Mouse (Mus musculus): ENCODE measurements around the gene Gm14214. TPM values are rescaled to one million over a fixed set of nuclear protein-coding genes. Genes with fewer than 3 reads are reported as not detected.

The Gm14214 gene
- polyA plus RNA-seq, 1 experiment from 2014 or later = not detected

- DNase-seq (ENCODE audit: low spot score) (no peak), ATAC-seq (ENCODE audit: low FRiP score) (no peak)
- Histone ChIP-seq H3K27me3 (ENCODE audit: control insufficient read depth, insufficient read depth, low read length) (no peaks in the 10 kb centered on the region), H3K36me3 (replicated peaks; ENCODE audit: control insufficient read depth, insufficient read depth) (no peaks in the 10 kb centered on the region), H3K4me3 (replicated peaks; ENCODE audit: low read length) (no peak overlapping the region), H3K4me1 (replicated peaks; ENCODE audit: control insufficient read depth, insufficient read depth, low read length) (peaks cover 27% of the 10 kb centered on the region; the same call in 1 of the 2 replicates), H3K9me3 (ENCODE audit: control insufficient read depth, low read length) (no peaks in the 10 kb centered on the region), H3K27ac (no peak overlapping the region), H3K9ac (no peak overlapping the region), H3K4me2 (replicated peaks) (no peak overlapping the region)
- WGBS = 45% methylated on average over 17 of the region's 17 CpGs
Observed at GRCm38 (mm10) chr2:154782856-154783650, 13.2 kb upstream of the Gm14214 start.

DNA sequence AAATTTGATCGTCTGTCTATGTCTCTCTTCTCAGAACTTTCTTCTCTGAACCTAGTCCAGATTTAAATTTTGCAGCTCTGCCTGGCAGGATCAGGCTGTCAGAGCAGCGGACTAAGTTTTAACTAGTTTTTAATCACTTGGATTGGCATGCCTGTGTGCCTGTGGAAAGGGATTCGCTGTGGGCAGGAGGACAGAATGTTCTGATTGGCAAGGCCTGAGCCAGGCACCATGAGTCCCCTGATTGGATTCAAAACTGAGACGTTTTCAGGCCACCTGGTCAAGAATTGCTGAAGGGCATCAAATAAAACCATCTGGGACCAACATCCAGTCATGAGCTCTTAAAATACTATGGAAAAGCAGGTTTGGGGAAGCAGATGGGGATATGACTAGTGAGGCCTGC is 12.5 kb upstream of the Gm14214 start:
- ATAC-seq (ENCODE audit: low FRiP score) (no peak), DNase-seq (ENCODE audit: low spot score) (no peak)
- WGBS = 75% methylated on average over 4 of the region's 4 CpGs
- Histone ChIP-seq H3K36me3 (replicated peaks; ENCODE audit: control insufficient read depth, insufficient read depth) (no peaks in the 10 kb centered on the region), H3K27me3 (ENCODE audit: control insufficient read depth, insufficient read depth, low read length) (no peaks in the 10 kb centered on the region), H3K4me3 (replicated peaks; ENCODE audit: low read length) (no peak overlapping the region), H3K9me3 (ENCODE audit: control insufficient read depth, low read length) (no peaks in the 10 kb centered on the region), H3K27ac (no peak overlapping the region), H3K9ac (no peak overlapping the region), H3K4me2 (replicated peaks) (no peak overlapping the region), H3K4me1 (replicated peaks; ENCODE audit: control insufficient read depth, insufficient read depth, low read length) (peaks cover 27% of the 10 kb centered on the region; the same call in 1 of the 2 replicates)

DNA sequence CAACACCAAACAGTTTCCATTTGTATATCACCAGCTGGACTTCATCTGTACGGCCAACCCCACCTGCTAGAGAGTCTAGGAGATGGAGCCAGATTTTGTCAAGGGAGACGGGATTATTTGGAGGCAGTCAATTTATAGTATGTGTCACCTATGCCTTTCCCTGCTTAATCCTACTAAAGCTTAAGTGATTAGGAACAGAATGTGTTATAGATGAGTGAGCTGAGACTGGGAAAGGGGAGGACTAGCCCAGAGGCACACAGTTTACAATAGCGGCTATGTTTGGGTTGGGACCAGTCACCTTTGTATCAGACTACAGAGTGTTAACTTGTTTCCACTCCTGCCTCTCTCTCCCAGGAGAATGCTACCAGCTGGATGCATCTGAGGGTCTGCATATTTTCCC is 9.8 kb upstream of the Gm14214 start:
- WGBS = 83% methylated on average over 3 of the region's 3 CpGs
- peaks cover 10% of the 10 kb centered on the region; the same call in 1 of the 2 replicates for H3K4me1 ChIP-seq (replicated peaks; ENCODE audit: control insufficient read depth, insufficient read depth, low read length)
- no peak overlapping the region for H3K4me3 ChIP-seq (replicated peaks; ENCODE audit: low read length)
- no peaks in the 10 kb centered on the region for H3K27me3 ChIP-seq (ENCODE audit: control insufficient read depth, insufficient read depth, low read length)
- H3K9ac ChIP-seq = no peak overlapping the region
- no peaks in the 10 kb centered on the region for H3K9me3 ChIP-seq (ENCODE audit: control insufficient read depth, low read length)
- no peak for ATAC-seq (ENCODE audit: low FRiP score)
- no peak for DNase-seq (ENCODE audit: low spot score)
- no peaks in the 10 kb centered on the region for H3K36me3 ChIP-seq (replicated peaks; ENCODE audit: control insufficient read depth, insufficient read depth)
- no peak overlapping the region for H3K27ac ChIP-seq
- H3K4me2 ChIP-seq (replicated peaks) = no peak overlapping the region

DNA sequence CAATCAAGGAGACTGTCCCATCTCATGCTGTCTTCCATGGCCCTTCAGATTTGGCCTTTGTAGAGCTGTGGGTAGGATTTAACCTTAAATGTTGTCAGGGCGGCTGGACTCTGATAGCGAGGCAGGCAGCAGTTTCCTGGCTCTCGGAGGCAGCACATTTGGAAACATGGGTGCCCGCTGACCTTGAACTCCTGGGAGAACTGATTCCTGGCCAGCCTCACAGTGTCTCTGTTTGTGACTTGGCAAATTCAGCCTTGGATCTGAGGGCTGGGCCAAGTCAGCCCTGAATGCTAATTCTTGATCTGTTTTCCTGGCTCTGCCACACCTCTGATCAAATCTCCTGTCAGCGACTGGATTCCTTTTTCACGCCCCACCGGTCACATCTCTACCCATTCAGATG is 6.7 kb upstream of the Gm14214 start:
- Histone ChIP-seq H3K4me2 (replicated peaks) (no peak overlapping the region), H3K9me3 (ENCODE audit: control insufficient read depth, low read length) (no peaks in the 10 kb centered on the region), H3K4me3 (replicated peaks; ENCODE audit: low read length) (no peak overlapping the region), H3K36me3 (replicated peaks; ENCODE audit: control insufficient read depth, insufficient read depth) (no peaks in the 10 kb centered on the region), H3K9ac (no peak overlapping the region), H3K27me3 (ENCODE audit: control insufficient read depth, insufficient read depth, low read length) (no peaks in the 10 kb centered on the region), H3K27ac (no peak overlapping the region), H3K4me1 (replicated peaks; ENCODE audit: control insufficient read depth, insufficient read depth, low read length) (no peaks in the 10 kb centered on the region)
- ATAC-seq (ENCODE audit: low FRiP score) (no peak), DNase-seq (ENCODE audit: low spot score) (no peak)
- 76% methylated on average over 7 of the region's 7 CpGs for WGBS

- Histone ChIP-seq H3K4me3 (replicated peaks; ENCODE audit: low read length) (no peak overlapping the region), H3K9me3 (ENCODE audit: control insufficient read depth, low read length) (no peaks in the 10 kb centered on the region), H3K4me1 (replicated peaks; ENCODE audit: control insufficient read depth, insufficient read depth, low read length) (no peaks in the 10 kb centered on the region), H3K27me3 (ENCODE audit: control insufficient read depth, insufficient read depth, low read length) (no peaks in the 10 kb centered on the region), H3K4me2 (replicated peaks) (no peak overlapping the region), H3K36me3 (replicated peaks; ENCODE audit: control insufficient read depth, insufficient read depth) (no peaks in the 10 kb centered on the region), H3K9ac (no peak overlapping the region), H3K27ac (no peak overlapping the region)
- ATAC-seq (ENCODE audit: low FRiP score) (no peak), DNase-seq (ENCODE audit: low spot score) (no peak)
- WGBS = 89% methylated on average over 1 of the region's 1 CpGs
Observed at GRCm38 (mm10) chr2:154774032-154774431, 4.2 kb upstream of the Gm14214 start.

DNA sequence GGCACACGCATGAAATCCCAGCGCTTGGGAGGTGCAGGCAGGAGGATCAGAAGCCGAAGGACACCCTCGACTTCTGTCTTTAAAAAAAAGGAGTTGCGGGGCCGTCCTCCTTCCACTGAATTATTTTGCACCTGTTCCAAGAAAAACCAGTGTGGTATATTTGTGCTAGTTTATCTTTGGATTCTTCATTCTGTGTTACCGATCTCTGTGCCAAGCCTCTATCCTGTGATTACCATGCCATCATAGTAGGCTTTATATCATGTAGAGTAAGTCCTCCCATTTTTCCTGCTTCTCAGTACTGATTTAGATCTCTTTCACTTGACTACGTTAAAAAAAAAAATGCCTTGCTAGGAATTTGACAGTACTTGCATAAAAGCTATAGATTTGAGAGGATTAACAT is 1.8 kb upstream of the Gm14214 start:
- no peak overlapping the region for H3K27ac ChIP-seq
- H3K4me1 ChIP-seq (replicated peaks; ENCODE audit: control insufficient read depth, insufficient read depth, low read length) = no peaks in the 10 kb centered on the region
- ATAC-seq (ENCODE audit: low FRiP score) = no peak
- H3K36me3 ChIP-seq (replicated peaks; ENCODE audit: control insufficient read depth, insufficient read depth) = no peaks in the 10 kb centered on the region
- no peaks in the 10 kb centered on the region for H3K27me3 ChIP-seq (ENCODE audit: control insufficient read depth, insufficient read depth, low read length)
- H3K9ac ChIP-seq = no peak overlapping the region
- WGBS = 74% methylated on average over 8 of the region's 8 CpGs
- H3K9me3 ChIP-seq (ENCODE audit: control insufficient read depth, low read length) = no peaks in the 10 kb centered on the region
- H3K4me3 ChIP-seq (replicated peaks; ENCODE audit: low read length) = no peak overlapping the region
- H3K4me2 ChIP-seq (replicated peaks) = no peak overlapping the region
- no peak for DNase-seq (ENCODE audit: low spot score)

DNA sequence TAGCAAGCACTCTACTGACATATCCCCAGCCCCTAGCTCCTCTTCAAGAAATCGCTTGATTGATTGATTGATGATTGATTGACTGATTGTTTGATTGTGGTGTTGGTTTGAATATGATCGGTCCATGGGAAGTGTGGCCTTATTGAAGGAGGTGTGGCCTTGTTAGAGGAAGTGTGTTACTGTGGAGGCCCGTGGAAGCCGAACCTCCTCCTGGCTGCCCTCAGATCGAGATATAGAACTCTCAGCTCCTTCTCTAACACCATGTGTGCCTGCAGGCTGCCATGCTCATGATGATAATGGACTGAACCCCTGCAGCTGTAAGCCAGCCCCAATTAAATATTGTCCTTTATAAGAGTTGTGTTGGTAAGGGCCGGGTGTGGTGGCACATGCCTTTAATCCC is 2.8 kb downstream of the Gm14214 start:
- Histone ChIP-seq H3K4me1 (replicated peaks; ENCODE audit: control insufficient read depth, insufficient read depth, low read length) (no peaks in the 10 kb centered on the region; the same call in 1 of the 2 replicates), H3K27me3 (ENCODE audit: control insufficient read depth, insufficient read depth, low read length) (no peaks in the 10 kb centered on the region), H3K9me3 (ENCODE audit: control insufficient read depth, low read length) (no peaks in the 10 kb centered on the region), H3K36me3 (replicated peaks; ENCODE audit: control insufficient read depth, insufficient read depth) (no peaks in the 10 kb centered on the region), H3K4me2 (replicated peaks) (no peak overlapping the region), H3K27ac (no peak overlapping the region), H3K4me3 (replicated peaks; ENCODE audit: low read length) (no peak overlapping the region), H3K9ac (no peak overlapping the region)
- DNase-seq (ENCODE audit: low spot score) (no peak), ATAC-seq (ENCODE audit: low FRiP score) (no peak)
- 90% methylated on average over 6 of the region's 6 CpGs for WGBS

- no peaks in the 10 kb centered on the region for H3K9me3 ChIP-seq (ENCODE audit: control insufficient read depth, low read length)
- H3K4me1 ChIP-seq (replicated peaks; ENCODE audit: control insufficient read depth, insufficient read depth, low read length) = no peaks in the 10 kb centered on the region; the same call in 1 of the 2 replicates
- no peaks in the 10 kb centered on the region for H3K27me3 ChIP-seq (ENCODE audit: control insufficient read depth, insufficient read depth, low read length)
- H3K27ac ChIP-seq = no peak overlapping the region
- H3K36me3 ChIP-seq (replicated peaks; ENCODE audit: control insufficient read depth, insufficient read depth) = no peaks in the 10 kb centered on the region
- no peak for DNase-seq (ENCODE audit: low spot score)
- no peak overlapping the region for H3K4me3 ChIP-seq (replicated peaks; ENCODE audit: low read length)
- no peak for ATAC-seq (ENCODE audit: low FRiP score)
- 77% methylated on average over 8 of the region's 8 CpGs for WGBS
- H3K4me2 ChIP-seq (replicated peaks) = no peak overlapping the region
- no peak overlapping the region for H3K9ac ChIP-seq
Observed at GRCm38 (mm10) chr2:154765554-154766008, 4.2 kb downstream of the Gm14214 start.

- Histone ChIP-seq H3K9ac (no peak overlapping the region), H3K4me3 (replicated peaks; ENCODE audit: low read length) (no peak overlapping the region), H3K36me3 (replicated peaks; ENCODE audit: control insufficient read depth, insufficient read depth) (no peaks in the 10 kb centered on the region), H3K27me3 (ENCODE audit: control insufficient read depth, insufficient read depth, low read length) (no peaks in the 10 kb centered on the region), H3K27ac (no peak overlapping the region), H3K9me3 (ENCODE audit: control insufficient read depth, low read length) (no peaks in the 10 kb centered on the region), H3K4me2 (replicated peaks) (no peak overlapping the region), H3K4me1 (replicated peaks; ENCODE audit: control insufficient read depth, insufficient read depth, low read length) (no peaks in the 10 kb centered on the region; the same call in 1 of the 2 replicates)
- no peak for ATAC-seq (ENCODE audit: low FRiP score)
- 87% methylated on average over 9 of the region's 9 CpGs for WGBS
- DNase-seq (ENCODE audit: low spot score) = no peak
Observed at GRCm38 (mm10) chr2:154764828-154765497, 4.9 kb downstream of the Gm14214 start.
